Mouse (Mus musculus) embryo, embryonic 9.5 days (tissue): Measurements from ENCODE around the gene Nanos3.
A peak's percentile ranks its signal among the peaks of the same experiment; 100 is the strongest.

Source experiments
- DNase-seq: peaks from one replicate; pipeline ENCODE4 v3.0.0-alpha.2; 2017; ENCODE audit errors: extremely low spot score

The Nanos3 gene

GRCm38 (mm10) chr8:84183261-84184084 lies 1.5 kb downstream of the Nanos3 start:
- DNase-seq = peak; percentile 57

GRCm38 (mm10) chr8:84182833-84183232 lies 2.2 kb downstream of the Nanos3 start:
- peak; percentile 14 for DNase-seq

GRCm38 (mm10) chr8:84180530-84181190 lies 4.4 kb downstream of the Nanos3 start:
- DNase-seq = peak; percentile 91

GRCm38 (mm10) chr8:84179946-84180345 lies 5.1 kb downstream of the Nanos3 start:
- DNase-seq = no peak

GRCm38 (mm10) chr8:84178592-84178991 lies 6.4 kb downstream of the Nanos3 start:
- no peak for DNase-seq

GRCm38 (mm10) chr8:84177405-84177804 lies 7.6 kb downstream of the Nanos3 start:
- DNase-seq = no peak

- no peak for DNase-seq
Measured at GRCm38 (mm10) chr8:84176560-84176959, 8.5 kb downstream of the Nanos3 start.

- DNase-seq = no peak
Measured at GRCm38 (mm10) chr8:84173861-84174260, 11.2 kb downstream of the Nanos3 start.

- no peak for DNase-seq
Measured at GRCm38 (mm10) chr8:84170096-84170495, 14.9 kb downstream of the Nanos3 start.

GRCm38 (mm10) chr8:84167696-84168095 lies 17.3 kb downstream of the Nanos3 start:
- no peak for DNase-seq

GRCm38 (mm10) chr8:84157620-84158019 lies 27.4 kb downstream of the Nanos3 start:
- no peak for DNase-seq

GRCm38 (mm10) chr8:84149181-84149580 lies 35.8 kb downstream of the Nanos3 start:
- DNase-seq = no peak

- DNase-seq = no peak
Measured at GRCm38 (mm10) chr8:84148531-84148850, 36.5 kb downstream of the Nanos3 start.

GRCm38 (mm10) chr8:84147769-84148530 lies 37.1 kb downstream of the Nanos3 start, which contains the start of the genes Cc2d1a and 4930432K21Rik:
Gene Cc2d1a (minus strand): TSS chr8:84147936.
Gene 4930432K21Rik (plus strand): TSS chr8:84148025.
- peak; percentile 93 for DNase-seq

GRCm38 (mm10) chr8:84147324-84147766 lies 37.7 kb downstream of the Nanos3 start:
- DNase-seq = no peak

GRCm38 (mm10) chr8:84144636-84145245 lies 40.3 kb downstream of the Nanos3 start:
- DNase-seq = no peak

- DNase-seq = no peak
Measured at GRCm38 (mm10) chr8:84140838-84141237, 44.2 kb downstream of the Nanos3 start.

- DNase-seq = no peak
Measured at GRCm38 (mm10) chr8:84137848-84138247, 47.2 kb downstream of the Nanos3 start.

GRCm38 (mm10) chr8:84132225-84132624 lies 52.8 kb downstream of the Nanos3 start:
- no peak for DNase-seq

GRCm38 (mm10) chr8:84130806-84131205 lies 54.2 kb downstream of the Nanos3 start:
- DNase-seq = no peak

- no peak for DNase-seq
Measured at GRCm38 (mm10) chr8:84128277-84128676, 56.7 kb downstream of the Nanos3 start.
